Mouse (Mus musculus) liver, embryonic 14.5 days (tissue): ENCODE results near the gene Mia3. TPM values are rescaled to one million over a fixed set of nuclear protein-coding genes. Genes with fewer than 3 reads are reported as not detected.
A peak's percentile ranks its signal among the peaks of the same experiment; 100 is the strongest.

Experiments
- ATAC-seq: fragments of 200-750 bp; cut with Nextera tagmentation; 2 replicates; pipeline ENCODE4 v1.8.0; 2017; ENCODE audit warnings: moderate number of reproducible peaks, mild to moderate bottlenecking, moderate library complexity; ENCODE audit not compliant: insufficient read depth
- DNase-seq, 3 experiments: peaks; one replicate each; pipeline ENCODE4 v3.0.0-alpha.2; 2012 to 2013; ENCODE audit warnings: low read depth in 3 of 3, low spot score in 3 of 3
- H3K27ac ChIP-seq: fragments of 300-500 bp; sonication (generic); 2 replicates; pipeline ENCODE4 v1.5.1; 2014; ENCODE audit warnings: moderate library complexity, mild to moderate bottlenecking, control low read depth, inconsistent platforms
- H3K27me3 ChIP-seq: fragments of 300-500 bp; sonication (generic); 2 replicates; pipeline ENCODE4 v1.6.1; 2014; ENCODE audit warnings: mild to moderate bottlenecking, low read length, moderate library complexity; ENCODE audit not compliant: control insufficient read depth, insufficient read depth
- H3K36me3 ChIP-seq: fragments of 300-500 bp; sonication (generic); replicated peaks from 2 replicates; pipeline ENCODE4 v1.6.1; 2014; ENCODE audit warnings: low read depth; ENCODE audit not compliant: control insufficient read depth, insufficient read depth
- H3K4me1 ChIP-seq, 2 experiments: fragments of 200-500 bp in 1 of 2; fragments of 300-500 bp in 1 of 2; sonication (generic) in 1 of 2; replicated peaks; 2 replicates each; pipeline ENCODE4 v1.6.1; 2012 to 2014; ENCODE audit warnings: antibody characterized with exemption in 1 of 2, inconsistent platforms in 1 of 2, low read length in 1 of 2; ENCODE audit not compliant: control insufficient read depth in 2 of 2, insufficient read depth in 2 of 2
- H3K4me2 ChIP-seq: fragments of 300-500 bp; sonication (generic); 2 replicates; pipeline ENCODE4 v1.6.1; 2014; ENCODE audit warnings: low read depth, mild to moderate bottlenecking, control low read depth, moderate library complexity
- H3K4me3 ChIP-seq, 2 experiments: fragments of 200-500 bp in 1 of 2; fragments of 300-500 bp in 1 of 2; sonication (generic) in 1 of 2; 2 replicates each; pipeline ENCODE4 v1.5.1; 2012 to 2014; ENCODE audit warnings: low read depth in 2 of 2, low read length in 2 of 2, mild to moderate bottlenecking in 2 of 2, control low read depth in 1 of 2, inconsistent platforms in 1 of 2, moderate library complexity in 1 of 2; ENCODE audit not compliant: insufficient read depth in 1 of 2
- H3K9ac ChIP-seq: fragments of 300-500 bp; sonication (generic); replicated peaks from 2 replicates; pipeline ENCODE4 v1.6.1; 2014; ENCODE audit warnings: mild to moderate bottlenecking, control low read depth, moderate library complexity
- H3K9me3 ChIP-seq: fragments of 300-500 bp; sonication (generic); 2 replicates; pipeline ENCODE4 v1.6.1; 2016; ENCODE audit warnings: low read length, mixed read lengths; ENCODE audit not compliant: control insufficient read depth
- CTCF ChIP-seq: IDR thresholded peaks from 2 replicates; pipeline ENCODE4 v1.5.1; 2016; ENCODE audit warnings: antibody characterized with exemption, low read depth, control low read depth
- EP300 ChIP-seq: IDR thresholded peaks from 2 replicates; pipeline ENCODE4 v1.6.1; 2016; ENCODE audit warnings: antibody characterized with exemption, low read depth
- WGBS: fragments of 180-500 bp; shearing (Covaris S2); extraction: QIAGEN DNeasy Blood & Tissue Kit; methylation state at CpG from one replicate; pipeline ENCODE4 v1.1.7; 2014; ENCODE audit not compliant: insufficient replicate concordance; 5-methylcytosine and 5-hydroxymethylcytosine counted together
- polyA plus RNA-seq, 2 experiments: library from polyadenylated mRNA; depleted of rRNA in 1 of 2; stranded (reverse) in 1 of 2; unstranded in 1 of 2; fragments of >200 nt; fragmentation: Nextera tagmentation in 1 of 2; extraction: Ambion mirVana in 1 of 2; gene quantifications; 2 replicates each; pipeline versions ENCODE4 v1.2.1 to v1.2.3; 2012 to 2014

Gene Mia3
- polyA plus RNA-seq, 2 experiments, result 19.2 to 21.0 TPM

DNA sequence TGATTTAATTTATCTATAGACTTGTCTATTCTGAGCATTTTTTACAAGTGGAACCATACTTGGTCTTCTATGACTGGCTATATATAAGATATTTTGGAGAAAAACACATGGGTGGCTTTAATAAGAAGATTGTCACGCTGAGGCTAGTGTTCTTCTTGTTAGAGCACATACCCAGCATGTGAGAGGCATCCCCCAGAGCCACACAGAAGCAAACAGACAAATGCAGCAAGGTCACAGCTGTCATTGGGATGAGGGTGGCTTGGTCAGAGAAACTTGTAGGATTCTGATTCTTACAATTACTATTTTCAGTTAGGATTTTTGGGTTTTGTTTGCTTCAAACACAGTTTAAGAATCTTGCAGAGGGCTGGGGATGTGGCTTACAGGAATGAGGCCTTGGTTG lies 60.9 kb downstream of the Mia3 start:
- no peaks in the 10 kb centered on the region for H3K27me3 ChIP-seq
- peaks cover 9% of the 10 kb centered on the region for H3K36me3 ChIP-seq
- ATAC-seq (no peak), DNase-seq (no peak)
- WGBS, result 71% methylated on average over 1 of the region's 1 CpGs
- no peak overlapping the region for H3K4me2 ChIP-seq
- no peak for TF ChIP-seq CTCF
- TF ChIP-seq EP300, result no peak
- no peak overlapping the region for H3K9ac ChIP-seq
- H3K27ac ChIP-seq, result no peak overlapping the region
- H3K9me3 ChIP-seq, result no peaks in the 10 kb centered on the region
- H3K4me3 ChIP-seq, result no peak overlapping the region
- no peaks in the 10 kb centered on the region for H3K4me1 ChIP-seq

DNA sequence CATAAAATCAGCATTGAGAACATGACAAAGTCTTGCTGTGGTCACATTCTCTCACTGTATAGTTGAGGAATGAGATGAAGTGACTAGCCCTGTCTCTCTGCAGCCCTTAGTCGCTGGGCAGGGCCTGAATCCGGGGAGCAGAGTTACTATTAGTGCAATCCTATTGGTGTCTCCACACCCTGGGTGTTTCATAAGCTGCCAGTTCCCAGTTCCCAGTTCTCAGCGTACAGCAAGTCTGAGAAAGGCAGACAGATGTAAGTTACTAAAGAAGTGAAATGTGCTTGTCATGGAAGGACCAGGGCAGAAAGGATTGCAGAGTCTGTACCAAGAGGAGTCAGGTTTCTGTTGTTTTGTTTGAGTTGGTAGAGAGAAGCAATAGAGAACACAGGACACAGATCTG lies 61.8 kb downstream of the Mia3 start:
- Histone ChIP-seq H3K9me3 (no peaks in the 10 kb centered on the region), H3K9ac (no peak overlapping the region), H3K4me2 (no peak overlapping the region), H3K4me1 (no peaks in the 10 kb centered on the region), H3K27me3 (no peaks in the 10 kb centered on the region), H3K36me3 (peaks cover 9% of the 10 kb centered on the region), H3K4me3 (no peak overlapping the region), H3K27ac (no peak overlapping the region)
- DNase-seq (no peak), ATAC-seq (no peak)
- WGBS, result 70% methylated on average over 3 of the region's 3 CpGs
- no peak for TF ChIP-seq CTCF
- no peak for TF ChIP-seq EP300

DNA sequence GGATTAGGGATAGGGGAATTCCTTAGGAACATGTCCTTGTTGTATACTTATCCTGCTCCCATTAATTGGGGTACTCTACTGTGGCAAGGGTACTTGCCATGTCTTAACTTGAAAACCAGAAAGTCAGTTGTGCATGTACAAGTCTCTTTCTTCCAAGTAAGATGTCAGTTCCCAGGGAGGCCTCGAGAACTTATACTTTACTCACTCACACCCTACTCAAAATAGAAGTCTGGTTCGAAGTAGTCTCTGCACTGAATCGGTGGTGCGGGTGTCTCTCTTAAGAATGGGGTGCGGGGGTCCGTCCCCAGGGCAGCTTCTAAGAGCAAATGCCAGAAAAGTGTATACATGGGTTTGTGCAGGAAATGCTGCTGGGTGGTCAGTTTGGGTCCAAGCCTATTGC lies 70.2 kb downstream of the Mia3 start:
- TF ChIP-seq EP300, result no peak
- TF ChIP-seq CTCF, result no peak
- no peak for ATAC-seq
- Histone ChIP-seq H3K27me3 (no peaks in the 10 kb centered on the region), H3K4me2 (no peak overlapping the region), H3K9me3 (no peaks in the 10 kb centered on the region), H3K27ac (no peak overlapping the region), H3K36me3 (no peaks in the 10 kb centered on the region), H3K4me1 (no peaks in the 10 kb centered on the region), H3K4me3 (no peak overlapping the region), H3K9ac (no peak overlapping the region)
- WGBS, result 73% methylated on average over 6 of the region's 6 CpGs
- DNase-seq, result peak; percentile 86 to 93 (median 90)

DNA sequence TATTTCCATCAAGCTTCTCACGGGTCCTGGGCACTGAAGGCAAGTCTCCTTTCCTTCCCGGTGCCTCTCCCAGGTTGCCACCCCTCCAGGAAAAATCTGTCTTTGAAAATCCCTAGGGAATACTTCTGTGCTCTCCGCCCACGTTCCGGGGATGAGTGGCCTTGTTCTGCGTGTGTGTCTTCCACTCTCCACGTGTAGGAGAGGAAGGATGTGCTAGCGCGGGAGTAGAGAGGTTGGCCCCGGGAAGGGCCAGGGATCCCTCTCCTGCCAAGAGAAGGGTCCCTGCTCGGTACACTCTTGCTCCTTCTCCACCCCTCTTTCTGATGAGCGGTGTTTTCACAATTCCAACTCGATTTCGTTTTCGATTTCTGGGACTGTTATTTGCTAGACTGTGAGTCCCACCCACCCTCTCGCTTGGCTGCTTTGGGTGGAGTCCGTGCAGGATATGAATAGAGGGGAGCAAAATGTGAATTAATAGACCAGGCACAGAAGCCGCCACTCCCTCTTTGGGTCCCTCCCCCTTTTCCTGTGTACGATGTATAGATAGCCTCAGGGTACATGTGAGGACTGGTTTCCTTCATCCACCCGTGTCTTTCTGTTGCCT lies 71.4 kb downstream of the Mia3 start:
- H3K4me1 ChIP-seq, result no peaks in the 10 kb centered on the region
- under 1% methylated on average over 20 of the region's 20 CpGs for WGBS
- TF ChIP-seq EP300 (no peak), CTCF (no peak)
- no peaks in the 10 kb centered on the region for H3K27me3 ChIP-seq
- no peaks in the 10 kb centered on the region for H3K9me3 ChIP-seq
- H3K4me2 ChIP-seq, result peak overlapping the region; percentile 68
- ATAC-seq (peak; percentile 31), DNase-seq (peak; percentile 61 to 67 (median 62))
- H3K27ac ChIP-seq, result peak overlapping the region; percentile 50
- H3K36me3 ChIP-seq, result peaks cover 7% of the 10 kb centered on the region; the same call in 1 of the 2 replicates
- peak overlapping the region; percentile 64 for H3K9ac ChIP-seq
- peak overlapping the region; percentile 66 to 95 for H3K4me3 ChIP-seq

DNA sequence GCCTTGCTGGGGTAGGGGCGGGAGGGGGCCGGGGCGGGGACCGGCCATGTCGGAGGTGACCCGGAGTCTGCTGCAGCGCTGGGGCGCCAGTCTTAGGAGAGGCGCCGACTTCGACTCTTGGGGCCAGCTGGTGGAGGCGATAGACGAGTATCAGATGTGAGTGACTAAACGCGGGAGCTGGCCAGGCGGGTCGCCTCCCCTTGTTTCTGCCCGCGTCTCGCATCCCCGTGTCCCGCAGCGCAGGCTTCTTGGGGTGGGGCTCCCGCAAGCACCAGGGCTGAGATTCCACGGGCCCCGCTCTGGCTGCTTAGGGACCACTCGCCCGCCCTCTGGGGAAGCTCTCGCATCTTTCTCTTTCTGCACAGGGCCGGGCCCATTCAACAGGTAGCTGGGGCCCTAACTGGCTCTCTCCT lies 71.9 kb downstream of the Mia3 start:
- H3K27ac ChIP-seq, result peak overlapping the region; percentile 50
- no peaks in the 10 kb centered on the region for H3K27me3 ChIP-seq
- H3K9me3 ChIP-seq, result no peaks in the 10 kb centered on the region
- peak overlapping the region; percentile 68 for H3K4me2 ChIP-seq
- DNase-seq (peak in 2 of 3 experiments; percentile 49 to 52), ATAC-seq (peak; percentile 71)
- H3K9ac ChIP-seq, result peak overlapping the region; percentile 64
- H3K36me3 ChIP-seq, result peaks cover 8% of the 10 kb centered on the region
- no peak for TF ChIP-seq CTCF
- TF ChIP-seq EP300, result 0 out of 2 replicates have a peak, but pooled peaks have one; percentile 27
- peak overlapping the region; percentile 66 to 95 for H3K4me3 ChIP-seq
- H3K4me1 ChIP-seq, result no peaks in the 10 kb centered on the region
- under 1% methylated on average over 26 of the region's 30 CpGs for WGBS
